Mouse (Mus musculus) brown adipose tissue, adult 24 weeks (tissue): Measurements from ENCODE around the gene Fam172a. TPM values are rescaled to one million over a fixed set of nuclear protein-coding genes. Genes with fewer than 3 reads are reported as not detected.

ENCODE experiments used
- H3K27ac ChIP-seq: fragments of 200-500 bp; replicated peaks from 2 replicates; pipeline ENCODE4 v1.5.1; 2012; ENCODE audit warnings: low read depth, mild to moderate bottlenecking, low read length
- H3K4me1 ChIP-seq: fragments of 200-500 bp; 2 replicates; pipeline ENCODE4 v1.6.1; 2012; ENCODE audit warnings: low read length, mixed read lengths; ENCODE audit not compliant: control insufficient read depth, insufficient read depth, insufficient read length
- H3K4me3 ChIP-seq: fragments of 200-500 bp; 2 replicates; pipeline ENCODE4 v1.5.1; 2012; ENCODE audit warnings: low read depth, mild to moderate bottlenecking, low read length, moderate library complexity; ENCODE audit not compliant: insufficient read depth
- polyA plus RNA-seq: library from polyadenylated mRNA; stranded (reverse); fragments of >200 nt; gene quantifications from 2 replicates; pipeline ENCODE4 v1.2.4, GENCODE M21; 2012; ENCODE audit not compliant: missing spikeins, insufficient read depth, insufficient read length

Fam172a gene
- polyA plus RNA-seq, 1 experiment: 7.9 TPM

- no peak overlapping the region for H3K4me3 ChIP-seq
- H3K4me1 ChIP-seq: no peaks in the 10 kb centered on the region
- H3K27ac ChIP-seq: no peak overlapping the region
These were observed 308.3 kb downstream of the Fam172a start for GRCm38 (mm10) chr13:78010176-78010575.

GRCm38 (mm10) chr13:78024683-78025294, 323.0 kb downstream of the Fam172a start, which contains the start of gene Pou5f2:
TSS of gene Pou5f2 (plus strand) at chr13:78024902.
- Histone ChIP-seq H3K4me3 (no peak within 1 kb of the TSS), H3K27ac (no peak within 1 kb of the TSS), H3K4me1 (no peaks in the 10 kb centered on the region)

- Histone ChIP-seq H3K27ac (no peak overlapping the region), H3K4me3 (no peak overlapping the region), H3K4me1 (no peaks in the 10 kb centered on the region)
These were observed 331.0 kb downstream of the Fam172a start for GRCm38 (mm10) chr13:78032821-78033220.

GRCm38 (mm10) chr13:78037203-78037602, 335.4 kb downstream of the Fam172a start:
- H3K4me3 ChIP-seq: no peak overlapping the region
- no peaks in the 10 kb centered on the region for H3K4me1 ChIP-seq
- no peak overlapping the region for H3K27ac ChIP-seq

- H3K27ac ChIP-seq: no peak overlapping the region
- H3K4me1 ChIP-seq: no peaks in the 10 kb centered on the region
- no peak overlapping the region for H3K4me3 ChIP-seq
These were observed 341.4 kb downstream of the Fam172a start for GRCm38 (mm10) chr13:78043203-78043602.

- Histone ChIP-seq H3K4me3 (no peak overlapping the region), H3K27ac (no peak overlapping the region), H3K4me1 (no peaks in the 10 kb centered on the region)
These were observed 343.3 kb downstream of the Fam172a start for GRCm38 (mm10) chr13:78045116-78045515.

GRCm38 (mm10) chr13:78087751-78088150, 385.9 kb downstream of the Fam172a start:
- Histone ChIP-seq H3K4me3 (no peak overlapping the region), H3K4me1 (no peaks in the 10 kb centered on the region), H3K27ac (no peak overlapping the region)

- Histone ChIP-seq H3K27ac (no peak overlapping the region), H3K4me3 (no peak overlapping the region), H3K4me1 (no peaks in the 10 kb centered on the region)
These were observed 388.9 kb downstream of the Fam172a start for GRCm38 (mm10) chr13:78090701-78091100.

- H3K4me1 ChIP-seq: no peaks in the 10 kb centered on the region
- H3K4me3 ChIP-seq: no peak overlapping the region
- H3K27ac ChIP-seq: no peak overlapping the region
These were observed 390.1 kb downstream of the Fam172a start for GRCm38 (mm10) chr13:78091949-78092348.

GRCm38 (mm10) chr13:78094352-78094751, 392.5 kb downstream of the Fam172a start:
- H3K4me1 ChIP-seq: no peaks in the 10 kb centered on the region
- H3K27ac ChIP-seq: no peak overlapping the region
- no peak overlapping the region for H3K4me3 ChIP-seq

- Histone ChIP-seq H3K4me3 (no peak overlapping the region), H3K4me1 (no peaks in the 10 kb centered on the region), H3K27ac (no peak overlapping the region)
These were observed 393.5 kb downstream of the Fam172a start for GRCm38 (mm10) chr13:78095071-78095973.

- Histone ChIP-seq H3K4me1 (no peaks in the 10 kb centered on the region), H3K27ac (no peak overlapping the region), H3K4me3 (no peak overlapping the region)
These were observed 397.1 kb downstream of the Fam172a start for GRCm38 (mm10) chr13:78098858-78099445.

GRCm38 (mm10) chr13:78099746-78100530, 398.1 kb downstream of the Fam172a start:
- Histone ChIP-seq H3K27ac (no peak overlapping the region), H3K4me3 (no peak overlapping the region), H3K4me1 (no peaks in the 10 kb centered on the region)

- Histone ChIP-seq H3K4me1 (no peaks in the 10 kb centered on the region), H3K4me3 (no peak overlapping the region), H3K27ac (no peak overlapping the region)
These were observed 398.8 kb downstream of the Fam172a start for GRCm38 (mm10) chr13:78100664-78101063.

GRCm38 (mm10) chr13:78102337-78102736, 400.5 kb downstream of the Fam172a start:
- Histone ChIP-seq H3K4me3 (no peak overlapping the region), H3K4me1 (no peaks in the 10 kb centered on the region), H3K27ac (no peak overlapping the region)
